Mouse (Mus musculus) hindbrain, embryonic 15.5 days (tissue): ENCODE results near the gene 4930519P11Rik. TPM values are rescaled to one million over a fixed set of nuclear protein-coding genes. Genes with fewer than 3 reads are reported as not detected.

ENCODE experiments used
- ATAC-seq: fragments of 200-750 bp; cut with Nextera tagmentation; 2 replicates; pipeline ENCODE4 v1.8.0; 2017; ENCODE audit warnings: low read depth, moderate number of reproducible peaks, moderate TSS enrichment; ENCODE audit not compliant: low FRiP score
- H3K27ac ChIP-seq: fragments of 300-500 bp; sonication (generic); replicated peaks from 2 replicates; pipeline ENCODE4 v1.5.1; 2015; ENCODE audit warnings: mild to moderate bottlenecking, inconsistent platforms
- H3K27me3 ChIP-seq: fragments of 300-500 bp; sonication (generic); 2 replicates; pipeline ENCODE4 v1.6.1; 2015; ENCODE audit warnings: control low read depth, inconsistent platforms
- H3K36me3 ChIP-seq: fragments of 300-500 bp; sonication (generic); 2 replicates; pipeline ENCODE4 v1.6.1; 2015; ENCODE audit warnings: control low read depth, inconsistent platforms
- H3K4me1 ChIP-seq: fragments of 300-500 bp; sonication (generic); replicated peaks from 2 replicates; pipeline ENCODE4 v1.6.1; 2015; ENCODE audit warnings: control low read depth, inconsistent platforms
- H3K4me2 ChIP-seq: fragments of 300-500 bp; sonication (generic); 2 replicates; pipeline ENCODE4 v1.6.1; 2015; ENCODE audit warnings: moderate library complexity, mild to moderate bottlenecking, inconsistent platforms
- H3K4me3 ChIP-seq: fragments of 300-500 bp; sonication (generic); 2 replicates; pipeline ENCODE4 v1.5.1; 2015; ENCODE audit warnings: mild to moderate bottlenecking, inconsistent platforms
- H3K9ac ChIP-seq: fragments of 300-500 bp; sonication (generic); 2 replicates; pipeline ENCODE4 v1.6.1; 2015; ENCODE audit warnings: inconsistent platforms
- H3K9me3 ChIP-seq: fragments of 300-500 bp; sonication (generic); 2 replicates; pipeline ENCODE4 v1.6.1; 2016; ENCODE audit warnings: control low read depth, inconsistent platforms
- WGBS: fragments of 180-500 bp; shearing (Covaris S2); methylation state at CpG from one replicate; pipeline ENCODE4 v1.1.7; 2015; 5-methylcytosine and 5-hydroxymethylcytosine counted together
- polyA plus RNA-seq: library from polyadenylated mRNA; unstranded; fragments of >200 nt; fragmentation: Nextera tagmentation; extraction: Ambion mirVana; gene quantifications from 2 replicates; pipeline ENCODE4 v1.2.1, GENCODE M21; 2015

The 4930519P11Rik gene
- polyA plus RNA-seq, 1 experiment from 2014 or later = 0.79 TPM

- Histone ChIP-seq H3K27ac (no peak overlapping the region), H3K36me3 (no peaks in the 10 kb centered on the region), H3K27me3 (no peaks in the 10 kb centered on the region), H3K9ac (no peak overlapping the region), H3K4me3 (no peak overlapping the region), H3K9me3 (no peaks in the 10 kb centered on the region), H3K4me2 (no peak overlapping the region), H3K4me1 (peaks cover 15% of the 10 kb centered on the region)
- 73% methylated on average over 3 of the region's 3 CpGs for WGBS
- no peak for ATAC-seq
These were observed 47.7 kb downstream of the 4930519P11Rik start for GRCm38 (mm10) chr2:154565562-154565961.

GRCm38 (mm10) chr2:154563612-154564170, 49.5 kb downstream of the 4930519P11Rik start:
- Histone ChIP-seq H3K36me3 (no peaks in the 10 kb centered on the region), H3K4me2 (no peak overlapping the region), H3K9me3 (no peaks in the 10 kb centered on the region), H3K4me3 (no peak overlapping the region), H3K4me1 (peaks cover 11% of the 10 kb centered on the region), H3K27ac (no peak overlapping the region), H3K27me3 (no peaks in the 10 kb centered on the region), H3K9ac (no peak overlapping the region)
- 91% methylated on average over 21 of the region's 22 CpGs for WGBS
- ATAC-seq = no peak

Other genes with a start within 250 kb of the 4930519P11Rik start
- 12.8 and 13.2 TPM in 2 replicates for gene Cdk5rap1, start 240.4 kb downstream of the 4930519P11Rik start, polyA plus RNA-seq
- gene Snta1, start 205.3 kb downstream of the 4930519P11Rik start, polyA plus RNA-seq = 13.0 and 13.7 TPM in 2 replicates
- 48.0 and 50.8 TPM in 2 replicates for gene Cbfa2t2, start 177.0 kb downstream of the 4930519P11Rik start, polyA plus RNA-seq
- 1.7 and 2.7 TPM in 2 replicates for gene 1700003F12Rik, start 66.4 kb downstream of the 4930519P11Rik start, polyA plus RNA-seq
- 0.52 and 0.76 TPM in 2 replicates for gene Actl10, start 61.7 kb downstream of the 4930519P11Rik start, polyA plus RNA-seq
- 20.3 and 21.4 TPM in 2 replicates for gene Necab3, start 54.5 kb downstream of the 4930519P11Rik start, polyA plus RNA-seq
- 8.4 and 8.6 TPM in 2 replicates for gene E2f1, start 43.5 kb downstream of the 4930519P11Rik start, polyA plus RNA-seq
- 16.9 and 18.6 TPM in 2 replicates for gene Pxmp4, start 9.7 kb downstream of the 4930519P11Rik start, polyA plus RNA-seq
- gene Zfp341, start 140 bp downstream of the 4930519P11Rik start, polyA plus RNA-seq = 2.0 and 2.7 TPM in 2 replicates
- 26.4 and 32.0 TPM in 2 replicates for gene Chmp4b, start 38.3 kb upstream of the 4930519P11Rik start, polyA plus RNA-seq
- not detected in 2 replicates for gene Gm14214, start 156.6 kb upstream of the 4930519P11Rik start, polyA plus RNA-seq
- gene Raly, start 177.7 kb upstream of the 4930519P11Rik start, polyA plus RNA-seq = 26.9 and 29.4 TPM in 2 replicates
- gene a, start 178.0 kb upstream of the 4930519P11Rik start, polyA plus RNA-seq = 0.99 and 1.2 TPM in 2 replicates